Mouse (Mus musculus) kidney, adult 2 months (tissue): ENCODE measurements at regions not wholly inside any gene's neighbourhood (a gene's known extent, or its start where the extent isn't known, plus 50 kb on each side); places are given as distances from the start of the nearest gene placed in this dataset.
A peak's percentile ranks its signal among the peaks of the same experiment; 100 is the strongest.

Experiments used
- DNase-seq: peaks from one replicate; pipeline ENCODE4 v3.0.0; 2021
- H3K27ac ChIP-seq: fragments of 200-500 bp; 2 replicates; pipeline ENCODE4 v1.5.1; 2012; ENCODE audit warnings: low read depth, low read length, control low read depth, inconsistent platforms; ENCODE audit not compliant: insufficient read depth
- H3K27me3 ChIP-seq: fragments of 200-500 bp; replicated peaks from 2 replicates; pipeline ENCODE4 v1.6.1; 2012; ENCODE audit warnings: mild to moderate bottlenecking, moderate library complexity, low read length, inconsistent platforms; ENCODE audit not compliant: control insufficient read depth, insufficient read depth
- H3K36me3 ChIP-seq: fragments of 200-500 bp; 2 replicates; pipeline ENCODE4 v1.6.1; 2012; ENCODE audit warnings: mild to moderate bottlenecking, moderate library complexity, low read length, inconsistent platforms; ENCODE audit not compliant: control insufficient read depth, insufficient read depth
- H3K4me1 ChIP-seq: fragments of 200-500 bp; 2 replicates; pipeline ENCODE4 v1.6.1; 2011; ENCODE audit warnings: low read length; ENCODE audit not compliant: control insufficient read depth, insufficient read depth
- H3K4me3 ChIP-seq: fragments of 200-500 bp; 2 replicates; pipeline ENCODE4 v1.5.1; 2011; ENCODE audit warnings: mild to moderate bottlenecking, low read depth, low read length, control low read depth; ENCODE audit not compliant: insufficient read depth
- CTCF ChIP-seq: fragments of 200-500 bp; conservative IDR thresholded peaks from 2 replicates; pipeline ENCODE4 v1.5.1; 2011; ENCODE audit warnings: low read depth, mild to moderate bottlenecking, control low read depth, low read length, moderate library complexity, mixed read lengths; ENCODE audit not compliant: insufficient read depth, insufficient read length
- POLR2A ChIP-seq: fragments of 200-500 bp; IDR thresholded peaks from one replicate; pipeline ENCODE4 v1.6.1; 2011; ENCODE audit warnings: low read depth, low read length, control low read depth
- WGBS: fragments of 180-500 bp; shearing (Covaris S2); methylation state at CpG from one replicate; pipeline ENCODE4 v1.1.7; 2018; 5-methylcytosine and 5-hydroxymethylcytosine counted together

DNA sequence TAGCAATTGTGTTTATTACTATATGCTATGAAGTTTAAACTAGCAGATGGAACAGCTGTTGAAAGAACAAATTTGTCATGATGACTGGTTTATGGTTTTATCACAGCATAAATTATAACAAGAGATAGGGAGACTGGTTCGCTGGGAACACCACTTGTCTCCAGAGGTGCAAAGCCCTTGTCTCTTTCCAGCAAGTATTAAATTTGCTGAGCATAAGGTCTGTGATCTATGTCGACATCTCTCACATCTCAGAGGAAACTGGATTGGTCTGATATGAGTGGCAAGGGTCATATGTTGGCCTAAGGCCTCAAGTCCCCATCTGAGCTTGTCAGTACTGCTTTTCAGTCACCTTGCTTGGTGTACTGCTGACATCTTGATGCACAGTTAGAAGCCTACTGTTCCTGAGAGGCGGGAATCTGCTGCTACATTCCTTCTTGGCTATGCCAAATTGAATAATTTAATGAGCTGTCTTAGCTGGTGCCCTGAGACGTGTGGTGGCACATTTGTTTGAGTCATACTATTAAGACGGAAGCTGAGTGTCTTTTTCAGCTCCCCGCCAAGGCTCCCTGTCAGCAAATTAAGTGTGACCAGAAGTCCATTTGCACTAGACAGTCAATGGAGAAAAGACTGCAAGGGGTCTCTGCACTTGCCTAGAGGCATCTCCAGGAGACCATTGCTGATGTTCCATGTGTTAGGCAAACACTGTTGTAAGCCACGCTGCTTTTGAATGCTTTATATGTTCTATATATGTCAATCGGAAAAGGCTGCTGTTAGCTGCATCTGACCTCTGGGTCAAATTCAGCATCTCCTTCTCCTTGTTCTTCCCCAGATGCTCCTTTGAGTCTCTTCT lies 157.0 kb downstream of the Bmp2 start:
- H3K27ac ChIP-seq, result no peak overlapping the region
- no peaks in the 10 kb centered on the region for H3K36me3 ChIP-seq
- no peaks in the 10 kb centered on the region for H3K27me3 ChIP-seq
- TF ChIP-seq POLR2A (no peak), CTCF (no peak)
- no peak overlapping the region for H3K4me3 ChIP-seq
- WGBS, result 60% methylated on average over 8 of the region's 8 CpGs
- no peaks in the 10 kb centered on the region for H3K4me1 ChIP-seq
- DNase-seq, result no peak

DNA sequence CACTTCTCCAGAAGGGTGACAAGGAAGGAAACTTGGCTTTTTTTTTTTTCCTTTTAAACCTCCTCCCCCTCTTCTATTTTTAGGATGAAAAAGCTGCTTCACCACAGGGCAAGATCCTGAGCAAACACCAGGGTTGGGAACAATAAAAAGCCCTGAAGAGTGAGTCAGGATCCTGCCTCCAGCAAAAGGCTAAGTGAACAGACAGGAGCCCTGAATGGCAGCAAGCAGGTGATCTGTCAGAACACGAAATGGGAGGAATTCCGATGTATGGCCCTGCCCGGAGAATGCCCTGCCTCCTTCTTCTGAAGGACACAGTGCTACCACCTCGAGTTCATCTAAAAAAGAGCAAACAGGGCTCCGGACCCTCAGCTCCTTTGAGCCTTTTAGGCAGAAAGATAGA lies 164.3 kb downstream of the Bmp2 start:
- DNase-seq, result no peak
- Histone ChIP-seq H3K4me3 (no peak overlapping the region), H3K4me1 (no peaks in the 10 kb centered on the region), H3K36me3 (no peaks in the 10 kb centered on the region), H3K27ac (no peak overlapping the region), H3K27me3 (no peaks in the 10 kb centered on the region)
- TF ChIP-seq CTCF (no peak), POLR2A (no peak)
- 63% methylated on average over 5 of the region's 5 CpGs for WGBS

DNA sequence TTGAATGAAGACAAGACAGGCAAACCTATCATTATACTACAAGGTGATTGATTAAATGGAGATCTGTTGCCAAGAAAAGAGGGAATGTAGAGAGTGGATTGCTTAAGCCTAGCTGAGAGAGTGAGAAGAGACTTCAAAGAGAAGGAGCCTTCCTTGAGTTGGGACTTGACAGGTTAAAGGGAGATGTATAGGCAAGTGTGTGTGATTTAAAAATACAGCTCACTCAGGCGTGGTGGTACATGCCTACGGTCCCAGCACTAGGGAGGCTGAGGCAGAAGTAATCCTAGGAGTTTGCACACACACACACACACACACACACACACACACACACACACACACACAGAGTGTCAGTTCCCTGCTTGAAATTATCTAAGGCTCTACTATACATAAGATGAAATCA lies 165.1 kb downstream of the Bmp2 start:
- WGBS, result 37% methylated on average over 2 of the region's 2 CpGs
- no peak for TF ChIP-seq CTCF
- no peak for TF ChIP-seq POLR2A
- H3K27me3 ChIP-seq, result no peaks in the 10 kb centered on the region

DNA sequence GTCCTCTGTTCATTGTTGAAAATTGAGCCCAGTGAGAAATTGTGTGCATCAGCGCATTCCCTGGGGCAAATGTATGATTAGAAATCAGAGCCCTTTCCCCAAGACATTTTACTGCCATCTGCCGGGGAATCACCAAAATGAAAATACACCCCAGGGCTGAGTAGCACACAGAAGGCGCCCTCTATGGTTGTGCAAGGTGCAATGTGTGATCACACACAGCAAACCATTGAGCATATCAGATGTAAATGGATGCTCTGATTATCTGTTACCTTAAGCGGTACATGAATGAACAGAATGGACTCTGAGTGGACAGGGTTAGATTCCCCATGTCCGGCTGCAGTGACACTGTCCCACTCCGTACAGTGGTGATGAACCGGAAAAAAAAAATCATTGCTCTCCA lies 172.4 kb downstream of the Bmp2 start:
- no peak overlapping the region for H3K4me3 ChIP-seq
- no peaks in the 10 kb centered on the region for H3K27me3 ChIP-seq
- H3K36me3 ChIP-seq, result no peaks in the 10 kb centered on the region
- DNase-seq, result peak; percentile 13
- H3K4me1 ChIP-seq, result no peaks in the 10 kb centered on the region
- no peak for TF ChIP-seq POLR2A
- peak; percentile 41; the same call in 1 of the 2 replicates for TF ChIP-seq CTCF
- 58% methylated on average over 7 of the region's 7 CpGs for WGBS
- H3K27ac ChIP-seq, result no peak overlapping the region

More for the DNA sequence above, 165.1 kb downstream of the Bmp2 start:
- H3K27ac ChIP-seq, result no peak overlapping the region
- no peaks in the 10 kb centered on the region for H3K4me1 ChIP-seq
- no peaks in the 10 kb centered on the region for H3K36me3 ChIP-seq
- H3K4me3 ChIP-seq, result no peak overlapping the region
- no peak for DNase-seq

DNA sequence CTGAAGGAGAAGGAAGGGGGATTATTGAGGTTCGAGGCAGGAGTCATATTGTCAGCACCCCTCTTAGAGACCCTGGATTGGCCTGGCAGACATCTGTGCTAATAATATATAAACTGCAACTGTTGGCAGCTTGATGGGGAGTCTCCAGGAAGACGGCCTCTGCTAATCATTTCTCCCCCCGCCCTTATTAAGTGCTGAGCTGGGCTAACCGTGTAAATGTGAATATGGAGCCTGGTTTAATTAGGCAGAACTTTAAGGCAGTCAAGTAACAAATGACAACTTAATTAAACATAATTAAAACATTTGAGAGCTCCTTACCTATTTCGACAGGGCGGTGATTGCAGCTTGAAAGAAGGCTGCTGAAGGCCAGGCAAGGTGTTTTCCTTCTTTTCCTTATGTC lies 172.8 kb downstream of the Bmp2 start:
- no peaks in the 10 kb centered on the region for H3K27me3 ChIP-seq
- no peak for TF ChIP-seq POLR2A
- TF ChIP-seq CTCF, result no peak
- H3K4me1 ChIP-seq, result no peaks in the 10 kb centered on the region
- 33% methylated on average over 6 of the region's 6 CpGs for WGBS
- DNase-seq, result no peak
- H3K36me3 ChIP-seq, result no peaks in the 10 kb centered on the region
- no peak overlapping the region for H3K27ac ChIP-seq
- H3K4me3 ChIP-seq, result no peak overlapping the region

DNA sequence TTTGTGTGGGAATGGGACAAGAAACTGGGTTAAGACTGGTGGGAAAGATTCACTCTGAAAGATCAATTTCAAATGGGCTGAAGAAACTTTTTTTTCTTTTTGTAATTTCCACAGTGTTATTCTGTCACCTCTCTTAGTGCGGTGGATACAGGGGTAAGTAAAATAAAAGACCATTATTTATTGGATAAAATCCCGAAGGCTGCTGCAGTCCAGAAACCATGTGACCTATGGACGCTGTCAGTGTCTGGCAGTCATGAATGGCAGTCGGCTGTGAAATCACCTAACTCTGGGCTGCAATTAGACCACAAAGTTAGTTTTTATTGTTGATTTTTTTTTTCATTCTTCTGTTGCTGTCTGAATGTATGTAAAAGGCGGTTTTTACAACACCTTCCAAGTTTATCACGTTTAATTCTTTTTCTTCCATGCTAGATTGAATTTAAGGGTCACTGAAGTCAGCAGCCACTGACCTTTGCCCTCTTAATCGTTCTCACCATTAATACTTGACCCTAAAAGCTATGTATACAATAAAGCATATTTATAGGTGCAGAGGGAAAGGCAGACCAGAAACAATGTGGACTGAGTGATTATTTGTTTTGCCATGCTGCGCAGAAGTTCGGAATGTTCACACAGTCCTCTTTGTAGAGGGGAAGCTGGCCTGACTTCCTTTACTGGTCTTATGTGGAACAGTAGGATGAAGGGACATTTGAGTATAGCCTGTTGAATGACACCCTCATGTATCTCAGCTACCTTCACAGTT lies 182.7 kb downstream of the Bmp2 start:
- 29% methylated on average over 9 of the region's 9 CpGs for WGBS
- TF ChIP-seq POLR2A (no peak), CTCF (no peak)
- no peak overlapping the region for H3K4me3 ChIP-seq
- H3K27ac ChIP-seq, result no peak overlapping the region
- no peaks in the 10 kb centered on the region for H3K4me1 ChIP-seq
- H3K36me3 ChIP-seq, result no peaks in the 10 kb centered on the region
- no peak for DNase-seq
- no peaks in the 10 kb centered on the region for H3K27me3 ChIP-seq

DNA sequence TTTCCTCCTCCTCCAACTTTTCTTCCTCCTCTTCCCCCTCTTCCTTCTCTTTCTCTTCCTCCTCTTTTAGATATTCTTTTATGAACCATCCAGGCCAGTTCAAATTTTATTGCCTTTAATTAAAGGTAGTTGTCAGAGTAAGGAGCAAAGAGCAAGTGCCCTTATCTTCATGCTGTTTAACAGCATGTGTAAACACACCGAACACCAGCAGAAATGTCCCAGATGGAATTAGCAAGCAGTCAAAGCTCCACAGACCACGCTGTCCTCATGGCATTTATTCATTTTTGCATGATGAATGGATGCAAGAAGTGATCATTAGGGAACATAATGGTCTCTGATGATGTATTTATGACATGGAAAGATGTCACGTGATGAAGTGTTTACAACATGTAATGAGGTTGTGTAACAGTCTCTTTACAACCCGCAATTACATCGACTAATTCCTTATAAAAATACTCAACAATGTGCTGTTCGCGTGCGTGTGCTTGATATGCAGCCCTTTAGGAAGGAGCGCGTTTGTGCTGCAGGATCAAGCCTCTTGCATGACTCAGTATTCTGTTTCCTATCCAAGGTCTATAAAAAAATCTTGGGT lies 187.0 kb downstream of the Bmp2 start:
- H3K4me3 ChIP-seq, result no peak overlapping the region
- TF ChIP-seq CTCF (no peak), POLR2A (no peak)
- no peak overlapping the region for H3K27ac ChIP-seq
- WGBS, result 63% methylated on average over 10 of the region's 10 CpGs
- DNase-seq, result no peak
- no peaks in the 10 kb centered on the region for H3K36me3 ChIP-seq
- no peaks in the 10 kb centered on the region for H3K4me1 ChIP-seq
- no peaks in the 10 kb centered on the region for H3K27me3 ChIP-seq
